Mouse (Mus musculus): ENCODE measurements around the gene Krt78. TPM values are rescaled to one million over a fixed set of nuclear protein-coding genes. Genes with fewer than 3 reads are reported as not detected.

The Krt78 gene
- 2.1 and 2.2 TPM in 2 replicates for polyA plus RNA-seq (2015; fragmentation: Nextera tagmentation; extraction: Ambion mirVana)

GRCm38 (mm10) chr15:101954187-101954586 lies at the start of gene Krt78:
TSS of gene Krt78 (minus strand) at chr15:101954287.

GRCm38 (mm10) chr15:101940274-101940829 lies 13.7 kb downstream of the Krt78 start, which contains the start of gene Krt79:
TSS of gene Krt79 (minus strand) at chr15:101940324.

GRCm38 (mm10) chr15:101924635-101925034 lies 29.5 kb downstream of the Krt78 start, which contains the start of gene Krt4:
TSS of gene Krt4 (minus strand) at chr15:101924735.

Other genes with a start within 250 kb of the Krt78 start
- gene Krt5, start 241.4 kb downstream of the Krt78 start, polyA plus RNA-seq (2015; fragmentation: Nextera tagmentation; extraction: Ambion mirVana): 247 and 260 TPM in 2 replicates
- gene Krt71, start 211.2 kb downstream of the Krt78 start, polyA plus RNA-seq (2015; fragmentation: Nextera tagmentation; extraction: Ambion mirVana): not detected in 2 replicates
- not detected in 2 replicates for gene Krt72, start 167.8 kb downstream of the Krt78 start, polyA plus RNA-seq (2015; fragmentation: Nextera tagmentation; extraction: Ambion mirVana)
- gene Krt73, start 151.9 kb downstream of the Krt78 start, polyA plus RNA-seq (2015; fragmentation: Nextera tagmentation; extraction: Ambion mirVana): not detected in 2 replicates
- gene Krt2, start 136.1 kb downstream of the Krt78 start, polyA plus RNA-seq (2015; fragmentation: Nextera tagmentation; extraction: Ambion mirVana): not detected in 2 replicates
- gene Krt1, start 103.5 kb downstream of the Krt78 start, polyA plus RNA-seq (2015; fragmentation: Nextera tagmentation; extraction: Ambion mirVana): 0.80 and 1.2 TPM in 2 replicates
- gene Krt77, start 84.6 kb downstream of the Krt78 start, polyA plus RNA-seq (2015; fragmentation: Nextera tagmentation; extraction: Ambion mirVana): 0.08 TPM in 1 of 2 replicates, not detected in the other
- not detected in 2 replicates for gene Krt76, start 61.4 kb downstream of the Krt78 start, polyA plus RNA-seq (2015; fragmentation: Nextera tagmentation; extraction: Ambion mirVana)
- gene Krt4, start 29.6 kb downstream of the Krt78 start, polyA plus RNA-seq (2015; fragmentation: Nextera tagmentation; extraction: Ambion mirVana): 113 and 146 TPM in 2 replicates
- gene Krt79, start 14.0 kb downstream of the Krt78 start, polyA plus RNA-seq (2015; fragmentation: Nextera tagmentation; extraction: Ambion mirVana): 0.47 and 0.71 TPM in 2 replicates
- 1,267 and 1,548 TPM in 2 replicates for gene Krt8, start 50.2 kb upstream of the Krt78 start, polyA plus RNA-seq (2015; fragmentation: Nextera tagmentation; extraction: Ambion mirVana)
- 1,517 and 1,777 TPM in 2 replicates for gene Krt18, start 73.9 kb upstream of the Krt78 start, polyA plus RNA-seq (2015; fragmentation: Nextera tagmentation; extraction: Ambion mirVana)
- 68.1 and 68.6 TPM in 2 replicates for gene Eif4b, start 119.5 kb upstream of the Krt78 start, polyA plus RNA-seq (2015; fragmentation: Nextera tagmentation; extraction: Ambion mirVana)
- gene Tns2, start 146.1 kb upstream of the Krt78 start, polyA plus RNA-seq (2015; fragmentation: Nextera tagmentation; extraction: Ambion mirVana): 18.6 and 24.0 TPM in 2 replicates
- gene Spryd3, start 181.9 kb upstream of the Krt78 start, polyA plus RNA-seq (2015; fragmentation: Nextera tagmentation; extraction: Ambion mirVana): 26.5 and 29.8 TPM in 2 replicates
- 78.2 and 93.2 TPM in 2 replicates for gene Igfbp6, start 190.1 kb upstream of the Krt78 start, polyA plus RNA-seq (2015; fragmentation: Nextera tagmentation; extraction: Ambion mirVana)
- gene Soat2, start 196.2 kb upstream of the Krt78 start, polyA plus RNA-seq (2015; fragmentation: Nextera tagmentation; extraction: Ambion mirVana): 0.16 and 0.88 TPM in 2 replicates
- gene Zfp740, start 249.0 kb upstream of the Krt78 start, polyA plus RNA-seq (2015; fragmentation: Nextera tagmentation; extraction: Ambion mirVana): 21.3 and 21.8 TPM in 2 replicates

Measured in urinary bladder, postnatal 0 days (tissue).